Mouse (Mus musculus) left cerebral cortex, adult 8-10 months (tissue): ENCODE measurements around the gene Babam1. TPM values are rescaled to one million over a fixed set of nuclear protein-coding genes. Genes with fewer than 3 reads are reported as not detected.
"Not testable (repeated sequence)": the region's sequence is repeated elsewhere in the genome, so short reads cannot be mapped to it uniquely, and the experiment has no call there.

Experiments used
- DNase-seq, 2 experiments: peaks; one replicate each; pipeline ENCODE4 v3.0.0; 2022; ENCODE audit warnings: low spot score in 2 of 2
- total RNA-seq, 4 experiments: library from RNA; stranded (reverse); gene quantifications; 2 replicates each; pipeline ENCODE4 v1.2.4; 2022

The Babam1 gene
- total RNA-seq, 4 experiments from 2014 or later: 96.4 to 113 (median 105) TPM

DNA sequence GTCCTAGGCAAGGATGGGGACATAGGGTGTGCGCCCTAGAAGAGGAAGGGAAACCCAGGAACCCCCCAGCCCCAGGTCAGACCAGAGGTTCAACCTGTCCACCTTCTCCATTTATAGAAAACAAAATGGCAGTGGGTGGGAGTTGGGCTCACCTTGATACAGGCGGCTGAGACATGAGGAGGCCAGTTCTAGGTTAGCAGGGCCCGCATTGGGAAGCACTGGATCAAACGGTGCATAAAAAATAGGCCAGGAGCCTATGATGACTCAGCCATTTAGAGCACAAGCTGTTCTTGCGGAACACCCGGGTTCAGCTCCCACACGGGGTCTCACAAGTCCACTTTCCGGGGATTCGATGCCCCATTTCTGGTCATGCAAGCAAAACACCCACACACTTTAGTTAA lies 8.3 kb downstream of the Babam1 start:
- peak in 1 of 2 experiments; percentile 33 for DNase-seq

DNA sequence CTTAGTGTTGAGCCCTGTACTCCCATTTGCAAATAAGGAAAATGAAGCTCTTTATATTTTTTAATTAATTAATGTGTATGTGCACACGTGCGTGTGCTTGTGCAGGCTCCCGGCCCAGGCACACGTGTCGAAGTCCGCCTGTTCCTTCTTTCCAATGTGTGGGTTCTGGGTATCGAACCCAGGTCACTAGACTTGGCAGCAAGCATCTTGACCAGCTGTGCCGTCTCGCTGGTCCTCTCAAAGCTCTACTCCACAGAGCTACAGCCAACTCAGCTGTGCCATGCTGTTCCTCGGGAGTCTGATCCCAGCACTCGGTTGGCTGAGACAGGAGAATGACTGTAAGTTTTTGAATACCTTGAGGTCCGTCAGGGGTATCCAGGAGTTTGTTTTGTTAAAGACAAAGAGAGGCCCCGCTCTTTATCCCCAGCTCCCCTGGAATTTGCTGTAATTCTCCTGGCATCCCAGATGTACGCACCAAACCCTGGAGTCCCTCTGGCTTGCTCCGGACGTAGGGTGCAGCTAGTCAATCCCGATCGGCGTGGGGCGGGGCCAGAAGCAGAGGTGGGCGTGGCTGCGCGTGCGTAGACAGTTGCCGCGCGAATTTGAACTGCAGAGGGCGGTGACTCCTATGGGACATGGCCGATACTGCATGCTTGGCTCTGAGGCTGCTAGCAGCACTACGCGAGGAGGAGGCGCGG lies 8.9 kb downstream of the Babam1 start, which contains the start of gene Ankle1:
TSS of gene Ankle1 (plus strand) at position 610 of the 698 bp plus-strand sequence.
- peak; percentile 84 to 95 for DNase-seq

DNA sequence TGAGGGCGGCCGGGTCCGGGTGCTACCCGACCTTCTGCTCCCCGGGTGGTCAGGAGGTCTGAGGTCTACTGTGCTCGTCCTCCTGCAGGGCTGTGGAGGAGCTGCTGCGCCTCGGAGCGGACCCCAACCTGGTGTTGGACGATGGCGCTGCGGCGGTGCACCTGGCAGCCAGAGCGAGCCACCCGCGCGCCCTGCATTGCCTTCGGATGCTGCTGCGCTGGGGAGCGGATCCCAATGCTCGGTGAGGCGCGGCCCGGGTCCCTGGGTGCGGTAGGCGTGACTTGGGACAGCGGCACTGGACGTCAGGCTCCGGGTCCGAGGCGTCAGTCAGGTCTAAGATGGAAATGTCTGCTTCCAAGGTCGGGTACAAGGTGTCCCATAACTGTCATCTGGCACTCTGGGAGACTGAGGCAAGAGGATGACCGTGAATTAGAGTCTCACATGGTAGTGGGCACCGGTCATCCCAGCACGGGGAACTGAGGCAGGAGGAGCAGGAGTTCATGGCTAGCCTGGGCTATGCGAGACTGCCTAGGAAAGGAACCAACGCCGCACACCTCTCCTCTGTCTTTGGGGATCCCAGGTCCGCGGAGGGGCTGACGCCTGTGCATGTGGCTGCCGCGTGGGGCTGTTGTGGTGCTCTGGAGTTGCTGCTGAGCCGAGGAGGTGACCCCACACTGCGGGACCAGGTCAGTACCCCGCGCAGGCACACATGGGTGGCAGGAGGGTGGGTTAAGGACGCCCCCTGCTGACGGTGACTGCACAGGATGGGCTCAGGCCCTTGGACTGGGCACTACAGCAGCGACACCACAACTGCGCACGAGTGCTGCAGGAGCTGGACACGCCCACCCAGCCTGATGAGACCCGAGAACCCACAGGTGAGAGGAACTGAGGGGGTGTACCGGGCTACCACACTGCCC lies 9.7 kb downstream of the Babam1 start:
- peak in 1 of 2 experiments; percentile 23 for DNase-seq

DNA sequence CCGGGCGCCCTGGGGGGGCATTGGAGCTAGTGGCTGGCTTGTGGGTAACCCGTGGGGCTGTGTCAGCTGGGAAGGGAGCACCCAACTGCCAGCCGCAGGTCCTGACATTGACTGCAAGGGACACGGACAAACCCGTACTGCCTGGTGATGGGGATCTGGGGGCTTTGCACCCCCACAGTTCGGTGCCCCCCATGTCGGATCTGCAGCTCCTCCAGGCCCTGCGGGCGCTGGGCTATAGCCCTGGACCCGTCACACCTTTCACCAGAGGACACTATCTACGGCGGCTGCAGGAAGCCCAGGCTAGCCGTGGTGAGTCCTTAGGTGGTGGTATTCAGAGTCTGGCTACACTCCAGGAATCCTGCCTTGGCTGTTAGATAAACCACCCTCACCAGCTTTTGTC lies 10.8 kb downstream of the Babam1 start:
- peak in 1 of 2 experiments; percentile 7 for DNase-seq

DNA sequence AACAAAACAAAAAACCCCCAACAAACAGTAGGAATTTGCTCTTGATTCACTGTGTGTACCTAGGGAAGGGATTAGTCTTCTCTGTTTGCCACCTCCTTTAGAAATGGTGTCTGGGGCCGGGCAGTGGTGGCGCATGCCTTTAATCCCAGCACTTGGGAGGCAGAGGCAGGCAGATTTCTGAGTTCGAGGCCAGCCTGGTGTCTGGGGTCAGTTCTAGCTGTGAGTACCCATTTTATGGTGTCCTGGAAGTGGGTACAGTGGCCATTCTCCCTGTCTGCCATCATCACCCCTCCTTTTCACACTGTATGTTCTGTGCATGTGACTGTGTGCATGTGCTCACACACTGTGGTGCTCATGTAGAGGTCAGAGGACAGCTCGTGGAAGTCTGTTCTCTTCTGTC lies 11.6 kb downstream of the Babam1 start:
- DNase-seq: no peak

DNA sequence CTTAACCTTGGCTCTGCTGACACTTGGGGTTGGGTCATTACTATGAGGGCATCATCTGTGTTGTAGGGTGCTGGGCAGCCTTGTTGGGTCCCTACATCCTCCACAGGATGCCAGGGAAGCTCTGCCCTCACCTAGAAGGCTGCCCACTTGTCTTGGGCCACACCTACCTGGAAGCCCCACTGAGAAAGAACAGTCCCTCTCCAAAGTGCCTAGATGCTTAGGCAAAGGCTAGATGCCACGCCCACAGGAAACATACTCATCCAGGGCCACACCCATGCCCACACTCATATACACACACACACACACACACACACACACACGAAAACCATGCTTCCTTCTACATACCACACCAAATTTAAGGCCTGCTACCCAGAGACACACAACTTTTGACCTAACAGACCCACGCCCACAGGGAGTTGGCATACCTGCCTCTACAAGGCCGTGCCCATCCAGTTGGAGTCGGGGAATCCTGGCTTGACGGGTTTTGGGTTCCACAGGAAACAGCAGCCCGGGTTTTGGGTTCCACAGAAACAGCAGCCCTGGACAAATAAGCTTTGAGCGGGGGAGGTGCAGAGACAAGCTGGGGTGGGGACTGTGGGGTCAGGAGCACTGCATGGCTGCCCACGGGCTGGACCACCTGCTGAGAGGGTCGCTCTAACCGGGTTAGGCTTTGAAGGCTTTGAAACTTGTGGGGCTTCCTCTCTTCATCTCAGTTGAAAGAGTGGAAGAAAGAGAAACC lies 15.0 kb downstream of the Babam1 start:
- no peak for DNase-seq

DNA sequence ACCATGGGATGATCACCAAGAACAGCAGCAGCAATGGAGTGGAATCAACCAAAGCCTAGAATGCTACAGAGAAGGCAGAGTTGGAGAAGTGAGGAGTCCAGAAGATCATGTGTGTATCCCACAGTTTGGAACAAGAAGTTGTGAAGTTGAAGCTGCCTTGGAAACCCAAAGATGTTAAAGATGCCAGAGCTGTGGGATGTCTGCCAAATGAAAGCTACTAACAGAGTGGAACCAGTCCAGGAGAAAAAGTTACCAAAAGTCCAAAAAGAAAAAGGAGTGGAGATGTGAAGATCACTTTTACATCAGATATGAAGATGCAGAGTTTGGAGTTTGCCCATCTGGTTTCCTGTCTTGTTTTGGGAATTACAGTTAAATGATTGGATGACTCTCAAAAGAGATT lies 25.5 kb downstream of the Babam1 start:
- DNase-seq: no peak

DNA sequence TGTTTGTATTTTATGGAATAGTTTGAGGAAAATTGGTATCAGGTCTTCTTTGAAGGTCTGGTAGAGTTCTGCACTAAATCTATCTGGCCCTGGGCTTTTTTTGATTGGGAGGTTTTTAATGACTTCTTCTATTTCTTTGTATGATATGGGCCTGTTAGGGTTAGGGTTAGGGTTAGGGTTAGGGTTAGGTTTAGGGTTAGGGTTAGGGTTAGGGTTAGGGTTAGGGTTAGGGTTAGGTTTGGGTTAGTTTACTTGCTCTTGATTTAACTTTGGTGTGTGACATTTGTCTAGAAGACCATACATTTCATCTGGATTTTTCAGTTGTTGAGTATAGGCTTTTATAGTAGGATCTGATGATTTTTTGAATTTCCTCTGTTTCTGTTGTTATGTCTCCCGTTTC lies 36.3 kb downstream of the Babam1 start:
- not testable (repeated sequence) for DNase-seq

DNA sequence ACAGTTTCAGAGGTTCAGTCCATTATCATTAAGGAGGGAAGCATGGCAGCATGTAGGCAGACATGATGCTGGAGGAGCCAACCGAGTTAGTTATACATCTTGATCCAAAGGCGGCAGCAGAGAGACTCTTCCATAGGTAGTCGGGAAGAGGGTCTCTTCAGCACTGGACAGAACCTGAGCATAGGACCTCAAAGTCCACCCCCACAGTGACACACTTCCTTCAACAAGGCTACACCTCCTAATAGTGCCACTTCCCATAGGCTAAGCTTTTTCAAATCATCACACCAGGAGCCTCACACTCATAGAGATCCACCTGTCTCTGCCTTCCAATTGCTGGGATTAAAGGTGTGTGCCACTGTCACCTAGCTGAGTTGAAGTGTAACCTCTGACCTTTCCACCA lies 40.4 kb downstream of the Babam1 start:
- DNase-seq: no peak

DNA sequence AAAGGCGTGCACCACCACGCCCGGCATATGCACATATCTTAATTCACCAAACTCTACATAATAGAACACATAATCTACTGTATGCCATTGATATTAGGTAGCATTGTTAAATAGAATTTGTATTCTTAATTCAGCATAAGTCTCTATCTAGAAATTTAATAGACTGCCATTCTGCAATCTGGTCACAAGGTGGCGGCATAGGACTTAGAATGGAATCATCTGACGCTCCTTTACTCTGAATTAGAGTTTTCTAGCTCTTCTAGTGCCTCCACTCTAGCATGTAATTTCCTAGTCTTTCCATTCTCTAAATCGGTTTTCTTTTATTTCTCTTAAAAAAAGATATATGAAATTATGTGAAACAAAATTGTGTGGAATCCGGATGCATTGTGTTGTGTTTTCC lies 44.7 kb downstream of the Babam1 start:
- no peak for DNase-seq

DNA sequence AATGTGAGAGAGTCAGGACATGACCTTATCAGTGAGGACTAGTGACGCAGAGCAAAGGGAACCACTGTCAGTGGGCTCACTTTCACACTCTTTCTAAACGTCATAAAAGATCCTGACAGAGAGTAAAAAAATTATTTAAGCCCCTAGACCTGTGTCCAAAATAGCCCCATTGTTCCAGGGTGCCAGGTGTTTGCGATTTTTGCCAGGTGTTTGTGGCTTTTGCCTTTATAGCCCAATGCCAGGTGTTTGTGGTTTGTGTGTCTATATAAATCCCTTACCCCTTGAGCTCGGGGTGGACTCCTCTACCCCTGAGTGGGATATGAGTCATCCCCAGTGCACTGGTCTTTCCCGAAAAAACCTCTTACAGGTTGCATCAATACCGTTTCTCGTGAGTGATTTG lies 48.4 kb downstream of the Babam1 start:
- no peak for DNase-seq

DNA sequence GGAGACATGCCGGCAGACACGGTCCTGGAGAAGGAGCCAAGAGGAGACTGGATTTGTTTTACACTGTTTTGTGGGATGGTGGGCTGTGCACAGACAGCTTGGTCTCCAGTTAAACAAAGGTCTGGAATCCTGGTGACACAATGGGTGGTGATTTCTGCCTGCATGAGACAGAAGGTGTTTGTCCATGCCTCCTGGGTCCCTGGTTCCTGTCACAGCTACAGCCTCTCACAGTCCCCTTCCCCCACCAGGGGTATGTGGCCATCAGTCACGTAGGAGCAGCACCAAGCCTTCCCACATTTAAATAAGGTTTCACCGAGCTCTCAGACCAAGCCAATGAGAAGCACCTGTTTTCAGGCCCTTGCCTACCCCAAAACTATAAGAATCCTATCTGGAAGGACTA lies 54.7 kb downstream of the Babam1 start:
- no peak for DNase-seq

DNA sequence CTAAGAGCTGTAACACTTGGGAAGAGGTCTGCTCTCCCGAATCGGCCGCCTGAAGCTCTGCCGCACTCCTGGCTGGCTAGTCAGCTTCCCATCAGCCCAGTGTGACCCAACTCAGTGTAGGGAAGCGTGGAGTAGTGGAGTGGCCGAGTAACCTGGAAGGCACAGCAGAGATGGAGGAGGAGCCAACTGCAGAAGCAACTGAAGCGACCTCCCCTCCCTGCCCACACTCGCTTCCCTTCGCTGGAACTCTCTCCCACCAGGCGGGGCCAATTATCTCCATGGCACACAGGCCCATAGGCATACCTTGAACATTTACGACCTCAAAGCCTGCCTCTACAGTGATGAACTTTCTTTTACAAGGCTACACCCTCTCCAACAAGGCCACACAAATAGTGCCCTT lies 55.1 kb downstream of the Babam1 start:
- no peak for DNase-seq

DNA sequence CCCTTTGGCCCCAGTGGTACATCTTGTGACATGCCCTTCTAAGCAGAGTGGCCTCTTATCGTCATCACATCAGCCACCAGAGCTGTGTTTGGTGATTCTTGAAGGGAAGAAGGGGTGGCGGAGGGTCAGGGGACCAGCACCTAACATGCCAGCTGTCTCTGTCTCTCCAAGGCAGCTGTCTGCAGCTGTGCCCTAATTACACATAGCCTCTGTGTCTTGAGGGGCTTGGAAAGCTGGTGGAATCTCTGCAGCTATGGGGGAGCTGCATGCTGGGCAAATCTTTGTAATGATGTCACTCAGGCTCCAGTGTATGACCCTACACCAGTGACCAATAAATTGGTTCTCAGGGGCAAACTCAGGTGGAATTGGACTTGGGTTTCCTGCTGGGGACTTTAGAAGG lies 56.0 kb downstream of the Babam1 start:
- DNase-seq: no peak

Other genes starting within 250 kb of the Babam1 start
- gene Myo9b, start 124.1 kb upstream of the Babam1 start, total RNA-seq: 10 to 100 TPM; 28.9 to 34.6 (median 29.7) TPM
- gene Haus8, start 123.9 kb upstream of the Babam1 start, total RNA-seq: 10 to 100 TPM; 10.6 to 17.4 (median 12.4) TPM
- gene Use1, start 30.0 kb upstream of the Babam1 start, total RNA-seq: 100 to 1,000 TPM; 125 to 140 (median 127) TPM
- 10 to 100 TPM; 13.3 to 16.5 (median 14.7) TPM for gene Ocel1, start 25.6 kb upstream of the Babam1 start, total RNA-seq
- gene Nr2f6, start 14.9 kb upstream of the Babam1 start, total RNA-seq: 10 to 100 TPM; 32.5 to 39.6 (median 36.7) TPM
- gene Ushbp1, start 1.1 kb upstream of the Babam1 start, total RNA-seq: 1 to 10 TPM; 3.4 to 5.1 (median 3.9) TPM
- gene Ankle1, start 9.1 kb downstream of the Babam1 start, total RNA-seq: under 1 TPM; 0.34 to 0.63 (median 0.41) TPM
- gene Abhd8, start 66.8 kb downstream of the Babam1 start, total RNA-seq: 100 to 1,000 TPM; 255 to 290 (median 264) TPM
- gene Mrpl34, start 68.1 kb downstream of the Babam1 start, total RNA-seq: 10 to 100 TPM; 50.0 to 56.8 (median 53.3) TPM
- 10 to 100 TPM; 59.4 to 75.0 (median 64.0) TPM for gene Dda1, start 72.3 kb downstream of the Babam1 start, total RNA-seq
- gene Ano8, start 89.1 kb downstream of the Babam1 start, total RNA-seq: 10 to 100 TPM; 51.0 to 61.5 (median 60.0) TPM
- gene Gtpbp3, start 91.2 kb downstream of the Babam1 start, total RNA-seq: 10 to 100 TPM; 28.0 to 37.8 (median 31.0) TPM
- gene Plvap, start 114.9 kb downstream of the Babam1 start, total RNA-seq: 10 to 100 TPM in 2 of 4 experiments, 1 to 10 TPM in 2; 7.0 to 11.7 (median 9.6) TPM
- gene Ccdc194, start 128.8 kb downstream of the Babam1 start, total RNA-seq: not detected
- 10 to 100 TPM in 1 of 4 experiments, 1 to 10 TPM in 3; 4.1 to 11.8 (median 6.4) TPM for gene Bst2, start 140.6 kb downstream of the Babam1 start, total RNA-seq
- 10 to 100 TPM; 38.0 to 44.2 (median 39.9) TPM for gene Mvb12a, start 146.1 kb downstream of the Babam1 start, total RNA-seq
- under 1 TPM in 2 of 4 experiments, not detected in 2; 0.27 to 0.70 TPM for gene Tmem221, start 162.0 kb downstream of the Babam1 start, total RNA-seq
- under 1 TPM in 2 of 4 experiments, not detected in 2; 0.17 to 0.21 TPM for gene Nxnl1, start 169.7 kb downstream of the Babam1 start, total RNA-seq
- 100 to 1,000 TPM in 1 of 4 experiments, 10 to 100 TPM in 3; 94.4 to 105 (median 97.5) TPM for gene Slc27a1, start 172.0 kb downstream of the Babam1 start, total RNA-seq
- gene Pgls, start 195.3 kb downstream of the Babam1 start, total RNA-seq: 10 to 100 TPM; 28.7 to 31.1 (median 29.3) TPM
- gene Fam129c, start 200.8 kb downstream of the Babam1 start, total RNA-seq: 1 to 10 TPM; 1.2 to 3.5 (median 2.3) TPM
- 10 to 100 TPM; 38.6 to 51.4 (median 45.8) TPM for gene Colgalt1, start 214.1 kb downstream of the Babam1 start, total RNA-seq